Mouse (Mus musculus): ENCODE data around the gene Armh4. TPM values are rescaled to one million over a fixed set of nuclear protein-coding genes. Genes with fewer than 3 reads are reported as not detected.

The Armh4 gene
- polyA plus RNA-seq, 1 experiment = 13.2 TPM

- TF ChIP-seq POLR2A (IDR thresholded peaks at IDR 0.05; ENCODE audit: extremely low read depth, insufficient read depth, low read length) = no peak
- TF ChIP-seq CTCF (IDR thresholded peaks at IDR 0.05; ENCODE audit: extremely low read depth, insufficient read depth, low read length) = no peak
- Histone ChIP-seq H3K27ac (ENCODE audit: insufficient read depth, low read length) (no peak overlapping the region), H3K4me1 (ENCODE audit: control insufficient read depth, insufficient read depth, low read length) (no peaks in the 10 kb centered on the region), H3K4me3 (ENCODE audit: insufficient read depth, low read length) (no peak overlapping the region)
Measured at GRCm38 (mm10) chr14:49679511-49680284, 103.5 kb downstream of the Armh4 start.

GRCm38 (mm10) chr14:49676580-49676979 lies 106.6 kb downstream of the Armh4 start:
- H3K4me3 ChIP-seq (ENCODE audit: insufficient read depth, low read length) = no peak overlapping the region
- no peak overlapping the region for H3K27ac ChIP-seq (ENCODE audit: insufficient read depth, low read length)
- no peaks in the 10 kb centered on the region for H3K4me1 ChIP-seq (ENCODE audit: control insufficient read depth, insufficient read depth, low read length)
- no peak for TF ChIP-seq CTCF (IDR thresholded peaks at IDR 0.05; ENCODE audit: extremely low read depth, insufficient read depth, low read length)
- TF ChIP-seq POLR2A (IDR thresholded peaks at IDR 0.05; ENCODE audit: extremely low read depth, insufficient read depth, low read length) = no peak

- H3K27ac ChIP-seq (ENCODE audit: insufficient read depth, low read length) = no peak overlapping the region
- TF ChIP-seq CTCF (IDR thresholded peaks at IDR 0.05; ENCODE audit: extremely low read depth, insufficient read depth, low read length) (no peak), POLR2A (IDR thresholded peaks at IDR 0.05; ENCODE audit: extremely low read depth, insufficient read depth, low read length) (no peak)
- no peak overlapping the region for H3K4me3 ChIP-seq (ENCODE audit: insufficient read depth, low read length)
- peaks cover 2% of the 10 kb centered on the region; the same call in 1 of the 2 replicates for H3K4me1 ChIP-seq (ENCODE audit: control insufficient read depth, insufficient read depth, low read length)
Measured at GRCm38 (mm10) chr14:49660444-49660843, 122.7 kb downstream of the Armh4 start.

- Histone ChIP-seq H3K4me3 (ENCODE audit: insufficient read depth, low read length) (no peak overlapping the region), H3K4me1 (ENCODE audit: control insufficient read depth, insufficient read depth, low read length) (no peaks in the 10 kb centered on the region), H3K27ac (ENCODE audit: insufficient read depth, low read length) (no peak overlapping the region)
- TF ChIP-seq POLR2A (IDR thresholded peaks at IDR 0.05; ENCODE audit: extremely low read depth, insufficient read depth, low read length) = no peak
- no peak for TF ChIP-seq CTCF (IDR thresholded peaks at IDR 0.05; ENCODE audit: extremely low read depth, insufficient read depth, low read length)
Measured at GRCm38 (mm10) chr14:49649191-49649590, 134.0 kb downstream of the Armh4 start.

GRCm38 (mm10) chr14:49637422-49637821 lies 145.8 kb downstream of the Armh4 start:
- H3K27ac ChIP-seq (ENCODE audit: insufficient read depth, low read length) = no peak overlapping the region
- TF ChIP-seq CTCF (IDR thresholded peaks at IDR 0.05; ENCODE audit: extremely low read depth, insufficient read depth, low read length) (no peak), POLR2A (IDR thresholded peaks at IDR 0.05; ENCODE audit: extremely low read depth, insufficient read depth, low read length) (no peak)
- H3K4me3 ChIP-seq (ENCODE audit: insufficient read depth, low read length) = no peak overlapping the region
- H3K4me1 ChIP-seq (ENCODE audit: control insufficient read depth, insufficient read depth, low read length) = no peaks in the 10 kb centered on the region

GRCm38 (mm10) chr14:49626055-49626454 lies 157.1 kb downstream of the Armh4 start:
- Histone ChIP-seq H3K4me1 (ENCODE audit: control insufficient read depth, insufficient read depth, low read length) (no peaks in the 10 kb centered on the region), H3K4me3 (ENCODE audit: insufficient read depth, low read length) (no peak overlapping the region), H3K27ac (ENCODE audit: insufficient read depth, low read length) (no peak overlapping the region)
- TF ChIP-seq POLR2A (IDR thresholded peaks at IDR 0.05; ENCODE audit: extremely low read depth, insufficient read depth, low read length) (no peak), CTCF (IDR thresholded peaks at IDR 0.05; ENCODE audit: extremely low read depth, insufficient read depth, low read length) (no peak)

Other genes starting within 250 kb of the Armh4 start
- not detected in 2 replicates for gene Olfr722, start 118.6 kb upstream of the Armh4 start, polyA plus RNA-seq (2012; rRNA removed)
- gene Olfr723, start 148.4 kb upstream of the Armh4 start, polyA plus RNA-seq (2012; rRNA removed) = not detected in 2 replicates
- gene Olfr724, start 179.9 kb upstream of the Armh4 start, polyA plus RNA-seq (2012; rRNA removed) = not detected in 2 replicates